Mouse (Mus musculus) cerebellum, adult 18-20 months (tissue): ENCODE measurements around the gene Trpm6.
A peak's percentile ranks its signal among the peaks of the same experiment; 100 is the strongest.

Source experiments
- DNase-seq, 2 experiments: peaks; one replicate each; pipeline ENCODE4 v3.0.0; 2021

Trpm6 gene

GRCm38 (mm10) chr19:18749598-18750339 is at the start of gene Trpm6:
Gene Trpm6 (plus strand): TSS chr19:18749983.
- DNase-seq: no peak

- peak; percentile 36 to 56 for DNase-seq
These were observed 41.7 kb upstream of the Trpm6 start for GRCm38 (mm10) chr19:18708101-18708500.

GRCm38 (mm10) chr19:18710903-18711302 is 38.9 kb upstream of the Trpm6 start:
- DNase-seq: no peak

- DNase-seq: no peak
These were observed 38.2 kb upstream of the Trpm6 start for GRCm38 (mm10) chr19:18711589-18711988.

- no peak for DNase-seq
These were observed 37.5 kb upstream of the Trpm6 start for GRCm38 (mm10) chr19:18712153-18712865.

- peak; percentile 96 to 99 for DNase-seq
These were observed 36.9 kb upstream of the Trpm6 start, which contains the start of gene D030056L22Rik for GRCm38 (mm10) chr19:18712866-18713300. Gene D030056L22Rik (plus strand): TSS chr19:18713193.

GRCm38 (mm10) chr19:18713357-18713756 is 36.4 kb upstream of the Trpm6 start:
- peak; percentile 44 to 68 for DNase-seq

GRCm38 (mm10) chr19:18716374-18716773 is 33.4 kb upstream of the Trpm6 start:
- DNase-seq: peak; percentile 73 to 80

- DNase-seq: no peak
These were observed 29.4 kb upstream of the Trpm6 start for GRCm38 (mm10) chr19:18720337-18720736.

- DNase-seq: no peak
These were observed 24.6 kb upstream of the Trpm6 start for GRCm38 (mm10) chr19:18725186-18725585.

- no peak for DNase-seq
These were observed 19.5 kb upstream of the Trpm6 start for GRCm38 (mm10) chr19:18730255-18730654.

GRCm38 (mm10) chr19:18731077-18731476 is 18.7 kb upstream of the Trpm6 start:
- DNase-seq: no peak

GRCm38 (mm10) chr19:18735901-18736300 is 13.9 kb upstream of the Trpm6 start:
- no peak for DNase-seq

GRCm38 (mm10) chr19:18739146-18739545 is 10.6 kb upstream of the Trpm6 start:
- no peak for DNase-seq

GRCm38 (mm10) chr19:18743946-18744345 is 5.8 kb upstream of the Trpm6 start:
- DNase-seq: no peak

- no peak for DNase-seq
These were observed 3.0 kb upstream of the Trpm6 start for GRCm38 (mm10) chr19:18746576-18747340.

- DNase-seq: no peak
These were observed 2.4 kb upstream of the Trpm6 start for GRCm38 (mm10) chr19:18747379-18747778.

- DNase-seq: no peak
These were observed 7.4 kb downstream of the Trpm6 start for GRCm38 (mm10) chr19:18757191-18757590.

GRCm38 (mm10) chr19:18757706-18758105 is 7.9 kb downstream of the Trpm6 start:
- DNase-seq: no peak

GRCm38 (mm10) chr19:18758269-18758668 is 8.5 kb downstream of the Trpm6 start:
- DNase-seq: no peak

- DNase-seq: no peak
These were observed 9.1 kb downstream of the Trpm6 start for GRCm38 (mm10) chr19:18758916-18759315.

- DNase-seq: no peak
These were observed 16.6 kb downstream of the Trpm6 start for GRCm38 (mm10) chr19:18766399-18766798.

GRCm38 (mm10) chr19:18771048-18771447 is 21.3 kb downstream of the Trpm6 start:
- DNase-seq: no peak
